Mouse (Mus musculus): ENCODE measurements at regions not wholly inside any gene's neighbourhood (a gene's known extent, or its start where the extent isn't known, plus 50 kb on each side); places are given as distances from the start of the nearest gene placed in this dataset.

GRCm38 (mm10) chr11:39298782-39299181 lies 1396.2 kb downstream of the Mat2b start:
- DNase-seq = no peak

- DNase-seq = no peak
Measured at GRCm38 (mm10) chr11:39255425-39255824, 1439.6 kb downstream of the Mat2b start.

GRCm38 (mm10) chr11:39228335-39228734 lies 1466.7 kb downstream of the Mat2b start:
- DNase-seq = peak in 1 of 2 experiments; percentile 4

GRCm38 (mm10) chr11:39224696-39225095 lies 1470.3 kb downstream of the Mat2b start:
- DNase-seq = peak; percentile 11 to 47

- no peak for DNase-seq
Measured at GRCm38 (mm10) chr11:39223397-39223796, 1471.6 kb downstream of the Mat2b start.
